Mouse (Mus musculus): Measurements from ENCODE around the gene Cdk6.
A peak's percentile ranks its signal among the peaks of the same experiment; 100 is the strongest.

Cdk6 gene

GRCm38 (mm10) chr5:3491883-3492282 is 150.6 kb downstream of the Cdk6 start:
- peak; percentile 47 to 49 for DNase-seq

- DNase-seq: no peak
Observed at GRCm38 (mm10) chr5:3492776-3493636, 151.7 kb downstream of the Cdk6 start.

- no peak for DNase-seq
Observed at GRCm38 (mm10) chr5:3493968-3494367, 152.7 kb downstream of the Cdk6 start.

GRCm38 (mm10) chr5:3494452-3495187 is 153.3 kb downstream of the Cdk6 start:
- peak; percentile 38 to 43 for DNase-seq

GRCm38 (mm10) chr5:3497505-3497925 is 156.2 kb downstream of the Cdk6 start:
- DNase-seq: no peak

GRCm38 (mm10) chr5:3500298-3500697 is 159.0 kb downstream of the Cdk6 start:
- DNase-seq: no peak

- no peak for DNase-seq
Observed at GRCm38 (mm10) chr5:3500957-3501563, 159.8 kb downstream of the Cdk6 start.

- no peak for DNase-seq
Observed at GRCm38 (mm10) chr5:3501564-3502001, 160.3 kb downstream of the Cdk6 start.

- DNase-seq: peak; percentile 81 to 83
Observed at GRCm38 (mm10) chr5:3502610-3503350, 161.5 kb downstream of the Cdk6 start.

GRCm38 (mm10) chr5:3503373-3503772 is 162.1 kb downstream of the Cdk6 start:
- no peak for DNase-seq

GRCm38 (mm10) chr5:3503836-3504323 is 162.6 kb downstream of the Cdk6 start:
- DNase-seq: no peak

GRCm38 (mm10) chr5:3504453-3504852 is 163.2 kb downstream of the Cdk6 start:
- no peak for DNase-seq

- no peak for DNase-seq
Observed at GRCm38 (mm10) chr5:3505553-3505952, 164.3 kb downstream of the Cdk6 start.

- no peak for DNase-seq
Observed at GRCm38 (mm10) chr5:3508480-3509381, 167.4 kb downstream of the Cdk6 start.

- no peak for DNase-seq
Observed at GRCm38 (mm10) chr5:3509503-3509902, 168.2 kb downstream of the Cdk6 start.

- DNase-seq: no peak
Observed at GRCm38 (mm10) chr5:3511097-3511795, 170.0 kb downstream of the Cdk6 start.

GRCm38 (mm10) chr5:3512584-3512983 is 171.3 kb downstream of the Cdk6 start:
- no peak for DNase-seq

GRCm38 (mm10) chr5:3514901-3515311 is 173.6 kb downstream of the Cdk6 start:
- DNase-seq: no peak

- DNase-seq: no peak
Observed at GRCm38 (mm10) chr5:3515477-3515876, 174.2 kb downstream of the Cdk6 start.

- DNase-seq: peak; percentile 67 to 75
Observed at GRCm38 (mm10) chr5:3516481-3517075, 175.3 kb downstream of the Cdk6 start.
